8 mouse cellular contexts compared by ENCODE assay signal in the genomic region with DNA sequence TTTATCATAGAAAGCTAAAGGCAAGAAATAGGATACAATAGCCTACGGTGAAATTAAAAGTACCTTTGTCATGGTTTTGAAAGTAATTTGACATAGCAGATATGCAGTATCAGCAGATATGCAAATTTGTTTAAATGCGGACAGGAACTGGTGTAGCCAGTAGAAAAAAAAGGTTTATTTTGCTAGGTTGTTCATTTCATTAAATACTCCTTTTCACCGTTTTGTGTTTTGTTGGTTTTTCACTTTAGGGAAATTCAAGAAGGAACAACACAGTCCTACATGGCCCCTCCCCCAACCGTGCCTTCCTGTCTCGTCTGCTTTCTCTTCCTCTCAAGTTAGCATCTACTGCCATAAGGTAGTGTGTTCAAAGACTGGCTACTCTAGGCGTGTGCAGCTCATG. TPM values are rescaled to one million over a fixed set of nuclear protein-coding genes. Genes with fewer than 3 reads are reported as not detected.
A peak's percentile ranks its signal among the peaks of the same experiment; 100 is the strongest.
DNase-seq lines count a peak whose midpoint lies in the region; ATAC-seq and TF ChIP-seq lines count a peak whose summit lies in the region.

No protein-coding gene starts in this region.

- H3K9me3 ChIP-seq in embryonic facial prominence, embryonic 10.5 days, result no peaks in the 10 kb centered on the region
- H3K9me3 ChIP-seq in hindbrain, embryonic 10.5 days, result no peaks in the 10 kb centered on the region
- no peaks in the 10 kb centered on the region for H3K9me3 ChIP-seq in limb, embryonic 15.5 days
- H3K9me3 ChIP-seq in midbrain, embryonic 15.5 days, result no peaks in the 10 kb centered on the region

- H3K4me3 ChIP-seq in embryonic facial prominence, embryonic 10.5 days, result peak overlapping the region; percentile 94
- H3K4me3 ChIP-seq in hindbrain, embryonic 10.5 days, result peak overlapping the region; percentile 94
- H3K4me3 ChIP-seq in limb, embryonic 15.5 days, result peak overlapping the region; percentile 90
- H3K4me3 ChIP-seq in midbrain, embryonic 15.5 days, result peak overlapping the region; percentile 91
- no peak overlapping the region for H3K4me3 ChIP-seq in thymus, adult 2 months (ENCODE audit: control insufficient read depth, insufficient read depth, low read length)

- H3K9ac ChIP-seq in limb, embryonic 15.5 days, result no peak overlapping the region
- no peak overlapping the region for H3K9ac ChIP-seq in midbrain, embryonic 15.5 days

- DNase-seq in left cerebral cortex, postnatal 10 days (ENCODE audit: extremely low spot score in 1 of 2, low spot score in 2 of 2), result peak; percentile 36 to 65
- no peak for DNase-seq in left cerebral cortex, postnatal 36 days (ENCODE audit: low spot score in 2 of 2)
- peak; percentile 13 for DNase-seq in embryonic facial prominence, embryonic 10.5 days (ENCODE audit: low spot score)
- no peak for DNase-seq in hindbrain, embryonic 10.5 days (ENCODE audit: low spot score)
- peak; percentile 70 for DNase-seq in thymus, adult 2 months

- intact Hi-C loops in left cerebral cortex, postnatal 10 days (cut with DNase I), result loop anchor here (5.0 to 10.0 kb wide), 3 partner anchors 110 to 248 kb away; a partner anchor contains a TSS
- intact Hi-C loops in left cerebral cortex, postnatal 36 days (cut with DNase I), result loop anchor here (5.0 kb wide), 2 partner anchors 45 to 250 kb away; no protein-coding TSS in a partner anchor

- no peak for TF ChIP-seq POLR2A in thymus, adult 2 months (IDR thresholded peaks at IDR 0.05; ENCODE audit: control insufficient read depth, extremely low read depth, insufficient read depth, low read length, poor library complexity)

- H3K36me3 ChIP-seq in embryonic facial prominence, embryonic 10.5 days (replicated peaks), result peaks cover 15% of the 10 kb centered on the region
- peaks cover 19% of the 10 kb centered on the region; the same call in 1 of the 2 replicates for H3K36me3 ChIP-seq in hindbrain, embryonic 10.5 days
- H3K36me3 ChIP-seq in limb, embryonic 15.5 days, result 0 out of 2 replicates have a peak, but pooled peaks cover 10% of the 10 kb centered on the region
- H3K36me3 ChIP-seq in midbrain, embryonic 15.5 days (replicated peaks), result no peaks in the 10 kb centered on the region
- peaks cover 9% of the 10 kb centered on the region; the same call in 1 of the 2 replicates for H3K36me3 ChIP-seq in thymus, adult 2 months (ENCODE audit: control insufficient read depth, insufficient read depth, low read length)

- WGBS in embryonic facial prominence, embryonic 10.5 days, result 28% methylated on average over 6 of the region's 6 CpGs
- WGBS in hindbrain, embryonic 10.5 days, result 33% methylated on average over 6 of the region's 6 CpGs
- 28% methylated on average over 6 of the region's 6 CpGs for WGBS in limb, embryonic 15.5 days
- WGBS in midbrain, embryonic 15.5 days, result 26% methylated on average over 6 of the region's 6 CpGs
- under 1% methylated on average over 6 of the region's 6 CpGs for WGBS in thymus, adult 2 months

- peak overlapping the region; percentile 54; the same call in 1 of the 2 replicates for H3K4me2 ChIP-seq in limb, embryonic 15.5 days
- H3K4me2 ChIP-seq in midbrain, embryonic 15.5 days, result peak overlapping the region; percentile 79

- no peak for ATAC-seq in limb, embryonic 15.5 days (ENCODE audit: insufficient number of reproducible peaks, low FRiP score, low TSS enrichment, low read depth)
- no peak for ATAC-seq in midbrain, embryonic 15.5 days (replicated peaks)
- no peak for ATAC-seq in frontal cortex, adult (ENCODE audit: low TSS enrichment)

- H3K27me3 ChIP-seq in embryonic facial prominence, embryonic 10.5 days (replicated peaks; ENCODE audit: low read depth, poor library complexity, severe bottlenecking), result no peaks in the 10 kb centered on the region
- H3K27me3 ChIP-seq in hindbrain, embryonic 10.5 days (ENCODE audit: insufficient read depth, poor library complexity, severe bottlenecking), result no peaks in the 10 kb centered on the region
- H3K27me3 ChIP-seq in limb, embryonic 15.5 days, result no peaks in the 10 kb centered on the region
- H3K27me3 ChIP-seq in midbrain, embryonic 15.5 days (replicated peaks), result no peaks in the 10 kb centered on the region
- H3K27me3 ChIP-seq in thymus, adult 2 months (ENCODE audit: control insufficient read depth, insufficient read depth, low read length), result no peaks in the 10 kb centered on the region

- peaks cover 17% of the 10 kb centered on the region for H3K4me1 ChIP-seq in embryonic facial prominence, embryonic 10.5 days
- peaks cover 23% of the 10 kb centered on the region for H3K4me1 ChIP-seq in hindbrain, embryonic 10.5 days (replicated peaks)
- H3K4me1 ChIP-seq in limb, embryonic 15.5 days, result peaks cover 2% of the 10 kb centered on the region; the same call in 1 of the 2 replicates
- peaks cover 21% of the 10 kb centered on the region for H3K4me1 ChIP-seq in midbrain, embryonic 15.5 days
- peaks cover 2% of the 10 kb centered on the region; the same call in 1 of the 2 replicates for H3K4me1 ChIP-seq in thymus, adult 2 months (replicated peaks; ENCODE audit: control insufficient read depth, insufficient read depth, low read length)

- peak overlapping the region; percentile 100; the same call in 1 of the 2 replicates for H3K27ac ChIP-seq in embryonic facial prominence, embryonic 10.5 days (replicated peaks)
- no peak overlapping the region for H3K27ac ChIP-seq in hindbrain, embryonic 10.5 days
- H3K27ac ChIP-seq in limb, embryonic 15.5 days, result no peak overlapping the region
- H3K27ac ChIP-seq in midbrain, embryonic 15.5 days, result no peak overlapping the region
- H3K27ac ChIP-seq in thymus, adult 2 months (ENCODE audit: control insufficient read depth, insufficient read depth, low read length), result peak overlapping the region; percentile 63

- TF ChIP-seq CTCF in thymus, adult 2 months (IDR thresholded peaks at IDR 0.05; ENCODE audit: borderline replicate concordance, control insufficient read depth, extremely low read depth, insufficient read depth, low read length, poor library complexity), result no peak

RNA-seq across cellular contexts. Expression of a gene that starts 1.4 kb away (rescaled TPM):
- 10 to 100 TPM; 62.3 to 63.1 TPM for total RNA-seq in left cerebral cortex, postnatal 10 days (2021)
- total RNA-seq in left cerebral cortex, postnatal 36 days (2021), result 10 to 100 TPM; 67.9 to 81.0 TPM
- polyA plus RNA-seq in embryonic facial prominence, embryonic 10.5 days (2016; fragmentation: Nextera tagmentation; extraction: Ambion mirVana), result 124 and 125 TPM in 2 replicates
- 107 and 115 TPM in 2 replicates for polyA plus RNA-seq in hindbrain, embryonic 10.5 days (2016; fragmentation: Nextera tagmentation; extraction: Ambion mirVana)
- polyA plus RNA-seq in limb, embryonic 15.5 days (2015; fragmentation: Nextera tagmentation; extraction: Ambion mirVana), result 102 and 108 TPM in 2 replicates
- 92.0 and 95.4 TPM in 2 replicates for polyA plus RNA-seq in midbrain, embryonic 15.5 days (2015; fragmentation: Nextera tagmentation; extraction: Ambion mirVana)
- 103 and 114 TPM in 2 replicates for polyA plus RNA-seq in thymus, adult 2 months (2012; rRNA removed)

Comparison
In these comparisons a context has a peak if more than half of its experiments do, and no peak if none do; other contexts are left out.
1. DNase-seq: peak in left cerebral cortex, postnatal 10 days (2 of 2), embryonic facial prominence, embryonic 10.5 days (single experiment) and thymus, adult 2 months (single experiment); none in left cerebral cortex, postnatal 36 days (0 of 2) and hindbrain, embryonic 10.5 days (single experiment).
2. H3K27ac ChIP-seq: peak in embryonic facial prominence, embryonic 10.5 days (single experiment) and thymus, adult 2 months (single experiment); none in hindbrain, embryonic 10.5 days (single experiment), limb, embryonic 15.5 days (single experiment) and midbrain, embryonic 15.5 days (single experiment).